Mouse (Mus musculus): ENCODE data around the gene Sorl1. TPM values are rescaled to one million over a fixed set of nuclear protein-coding genes. Genes with fewer than 3 reads are reported as not detected.
A peak's percentile ranks its signal among the peaks of the same experiment; 100 is the strongest.

Sorl1 gene
- 7.4 and 7.6 TPM in 2 replicates for polyA plus RNA-seq (2014; fragmentation: Nextera tagmentation; extraction: Ambion mirVana)

DNA sequence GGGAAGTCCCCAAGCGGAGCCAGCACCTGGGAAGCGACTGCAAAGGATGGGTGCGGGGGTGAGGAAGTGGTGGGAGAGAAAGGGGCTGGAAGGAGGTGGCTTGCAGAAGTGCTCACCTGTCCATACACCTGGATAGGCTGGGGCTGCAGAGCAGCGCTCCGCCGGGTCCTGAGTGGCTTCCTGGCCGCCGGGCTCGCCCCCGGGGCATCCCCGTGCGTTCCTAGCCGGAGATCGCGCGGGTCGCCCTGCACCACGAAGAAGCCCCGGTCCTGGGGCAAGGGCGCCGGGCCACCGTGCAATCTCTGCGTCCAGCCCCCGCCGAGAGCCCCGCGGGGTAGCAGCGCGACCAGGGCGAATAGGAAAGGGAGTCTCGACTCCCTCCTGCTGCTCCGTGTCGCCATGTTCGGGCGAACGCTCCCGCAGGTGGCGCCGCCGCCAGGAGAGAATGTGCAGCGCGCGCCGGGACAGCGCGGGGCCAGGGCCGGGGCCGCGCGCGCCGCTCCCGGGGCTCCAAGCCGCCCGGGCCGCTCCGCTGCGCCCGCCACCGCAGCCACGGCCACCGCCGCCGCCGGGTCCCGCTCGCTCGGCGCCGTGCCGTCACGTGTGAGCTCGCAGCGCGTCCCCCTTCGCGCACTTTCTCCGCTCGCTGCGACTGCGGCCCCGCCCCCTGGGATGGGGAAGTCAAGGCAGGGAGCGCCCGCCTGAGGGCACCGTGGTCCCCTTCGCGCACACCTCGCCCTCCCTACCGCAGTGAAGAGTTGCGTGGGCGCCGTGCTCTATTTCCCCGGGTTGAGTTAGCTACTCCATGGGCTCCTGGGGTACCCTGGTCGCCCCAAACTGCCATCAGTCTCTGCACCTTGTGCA, at the start of gene Sorl1:
Gene Sorl1 (minus strand): TSS at position 585 of the 864 bp plus-strand sequence.
- peak within 1 kb of the TSS; percentile 99 for H3K4me2 ChIP-seq (replicated peaks; ENCODE audit: low read depth, low read length)
- DNase-seq (ENCODE audit: low spot score): peak; percentile 81
- peaks cover 7% of the 10 kb centered on the region for H3K27me3 ChIP-seq (ENCODE audit: control insufficient read depth, insufficient read depth, low read length)
- H3K36me3 ChIP-seq (ENCODE audit: control insufficient read depth, insufficient read depth, low read length): no peaks in the 10 kb centered on the region
- H3K4me3 ChIP-seq (ENCODE audit: low read depth, low read length): peak within 1 kb of the TSS; percentile 71
- H3K9ac ChIP-seq (ENCODE audit: low read depth, low read length): peak within 1 kb of the TSS; percentile 85
- ATAC-seq (ENCODE audit: low FRiP score): peak; percentile 87
- 2% methylated on average over 65 of the region's 94 CpGs for WGBS
- H3K4me1 ChIP-seq (replicated peaks; ENCODE audit: control insufficient read depth, insufficient read depth, low read length): no peaks in the 10 kb centered on the region; the same call in 1 of the 2 replicates
- no peaks in the 10 kb centered on the region for H3K9me3 ChIP-seq (ENCODE audit: control insufficient read depth, low read length)
- peak within 1 kb of the TSS; percentile 55; the same call in 1 of the 2 replicates for H3K27ac ChIP-seq (ENCODE audit: low read depth, low read length)

DNA sequence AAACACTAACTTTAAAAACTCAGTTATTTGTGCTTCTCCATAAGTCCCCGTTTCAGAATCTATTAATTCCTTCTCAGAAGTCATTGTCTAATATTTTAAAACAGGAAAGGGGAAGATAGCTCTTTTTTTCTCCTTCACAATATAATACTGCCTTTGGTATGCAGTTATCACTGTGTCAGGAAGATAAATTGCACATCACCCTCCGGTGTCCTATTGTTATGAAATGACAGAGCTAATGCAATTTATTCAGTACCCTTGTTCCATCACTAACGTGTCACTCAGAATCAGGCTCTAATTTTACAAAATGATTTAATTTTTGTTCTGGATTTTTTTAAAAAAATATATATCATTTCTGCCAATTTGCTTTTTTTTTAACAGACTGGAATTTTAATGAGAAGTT, 49.7 kb upstream of the Sorl1 start:
- WGBS: 75% methylated on average over 3 of the region's 3 CpGs
- DNase-seq (ENCODE audit: low spot score) (no peak), ATAC-seq (ENCODE audit: low FRiP score) (no peak)
- Histone ChIP-seq H3K4me2 (replicated peaks; ENCODE audit: low read depth, low read length) (no peak overlapping the region), H3K9ac (ENCODE audit: low read depth, low read length) (no peak overlapping the region), H3K27ac (ENCODE audit: low read depth, low read length) (no peak overlapping the region), H3K36me3 (ENCODE audit: control insufficient read depth, insufficient read depth, low read length) (no peaks in the 10 kb centered on the region), H3K27me3 (ENCODE audit: control insufficient read depth, insufficient read depth, low read length) (no peaks in the 10 kb centered on the region), H3K4me1 (replicated peaks; ENCODE audit: control insufficient read depth, insufficient read depth, low read length) (no peaks in the 10 kb centered on the region), H3K9me3 (ENCODE audit: control insufficient read depth, low read length) (no peaks in the 10 kb centered on the region), H3K4me3 (ENCODE audit: low read depth, low read length) (no peak overlapping the region)

DNA sequence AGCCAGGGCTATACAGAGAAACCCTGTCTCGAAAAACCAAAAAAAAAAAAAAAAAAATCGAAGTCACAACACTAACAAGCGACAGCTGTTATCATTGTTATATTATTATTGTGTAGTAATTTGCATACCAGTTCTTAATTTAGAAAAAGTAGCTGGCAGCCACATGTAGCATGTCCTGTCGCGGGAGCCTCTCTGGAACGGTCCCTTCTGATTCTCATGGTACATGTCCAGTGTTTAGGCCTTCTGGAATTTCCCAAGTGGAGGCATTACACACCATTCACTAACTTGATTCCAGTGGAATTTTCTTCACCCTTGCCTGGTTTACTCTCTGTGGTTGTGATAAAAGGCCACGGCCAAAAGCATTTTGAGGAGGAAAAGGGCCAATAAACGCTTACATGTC, 45.4 kb upstream of the Sorl1 start:
- H3K36me3 ChIP-seq (ENCODE audit: control insufficient read depth, insufficient read depth, low read length): no peaks in the 10 kb centered on the region
- WGBS: 93% methylated on average over 8 of the region's 8 CpGs
- no peak overlapping the region for H3K9ac ChIP-seq (ENCODE audit: low read depth, low read length)
- H3K4me1 ChIP-seq (replicated peaks; ENCODE audit: control insufficient read depth, insufficient read depth, low read length): no peaks in the 10 kb centered on the region
- H3K9me3 ChIP-seq (ENCODE audit: control insufficient read depth, low read length): no peaks in the 10 kb centered on the region
- ATAC-seq (ENCODE audit: low FRiP score) (no peak), DNase-seq (ENCODE audit: low spot score) (no peak)
- H3K27me3 ChIP-seq (ENCODE audit: control insufficient read depth, insufficient read depth, low read length): no peaks in the 10 kb centered on the region
- H3K4me2 ChIP-seq (replicated peaks; ENCODE audit: low read depth, low read length): no peak overlapping the region
- H3K27ac ChIP-seq (ENCODE audit: low read depth, low read length): no peak overlapping the region
- H3K4me3 ChIP-seq (ENCODE audit: low read depth, low read length): no peak overlapping the region

DNA sequence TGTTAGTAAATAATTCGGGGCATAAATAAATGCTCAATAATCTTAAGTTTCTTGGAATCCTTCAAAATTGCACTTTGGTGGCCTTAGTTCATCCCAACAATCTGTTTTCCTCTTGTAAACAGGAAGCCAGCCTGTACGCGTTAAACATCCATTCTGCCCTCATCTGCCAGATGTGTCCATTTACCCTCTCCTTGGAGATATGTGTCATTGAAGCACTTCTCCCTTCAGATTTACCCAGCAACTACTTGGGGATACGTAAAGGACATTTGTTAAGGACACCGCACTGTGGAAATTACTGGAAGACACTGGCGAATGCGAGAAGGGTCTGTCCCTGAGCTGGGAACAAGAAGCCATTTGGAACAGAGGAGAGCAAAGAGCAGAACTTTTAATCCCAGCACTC, 44.9 kb upstream of the Sorl1 start:
- ATAC-seq (ENCODE audit: low FRiP score) (no peak), DNase-seq (ENCODE audit: low spot score) (no peak)
- WGBS: 97% methylated on average over 7 of the region's 7 CpGs
- no peaks in the 10 kb centered on the region for H3K9me3 ChIP-seq (ENCODE audit: control insufficient read depth, low read length)
- H3K27me3 ChIP-seq (ENCODE audit: control insufficient read depth, insufficient read depth, low read length): no peaks in the 10 kb centered on the region
- no peak overlapping the region for H3K9ac ChIP-seq (ENCODE audit: low read depth, low read length)
- H3K4me3 ChIP-seq (ENCODE audit: low read depth, low read length): no peak overlapping the region
- H3K27ac ChIP-seq (ENCODE audit: low read depth, low read length): no peak overlapping the region
- H3K4me1 ChIP-seq (replicated peaks; ENCODE audit: control insufficient read depth, insufficient read depth, low read length): no peaks in the 10 kb centered on the region
- no peak overlapping the region for H3K4me2 ChIP-seq (replicated peaks; ENCODE audit: low read depth, low read length)
- H3K36me3 ChIP-seq (ENCODE audit: control insufficient read depth, insufficient read depth, low read length): no peaks in the 10 kb centered on the region

DNA sequence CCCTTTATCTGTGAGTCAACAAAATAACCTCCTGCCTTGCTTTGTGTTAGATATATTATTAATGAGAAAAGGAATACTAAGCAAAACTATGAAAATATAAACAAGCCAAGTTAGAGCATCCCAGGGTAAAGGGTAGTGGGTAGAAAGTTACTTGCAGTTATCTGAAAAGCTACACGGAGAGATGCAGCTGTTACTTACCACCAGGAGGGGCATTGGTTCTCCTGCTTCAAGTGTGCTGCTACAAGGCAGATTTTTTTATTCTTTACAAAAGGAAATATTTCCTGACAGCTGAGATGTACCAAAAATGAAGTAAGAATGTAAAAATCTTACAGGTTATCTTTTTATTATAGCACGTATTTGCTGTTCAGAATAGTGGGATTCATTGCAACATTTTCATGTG, 40.8 kb upstream of the Sorl1 start:
- Histone ChIP-seq H3K27ac (ENCODE audit: low read depth, low read length) (no peak overlapping the region), H3K9ac (ENCODE audit: low read depth, low read length) (no peak overlapping the region), H3K9me3 (ENCODE audit: control insufficient read depth, low read length) (no peaks in the 10 kb centered on the region), H3K4me1 (replicated peaks; ENCODE audit: control insufficient read depth, insufficient read depth, low read length) (no peaks in the 10 kb centered on the region), H3K27me3 (ENCODE audit: control insufficient read depth, insufficient read depth, low read length) (no peaks in the 10 kb centered on the region), H3K4me3 (ENCODE audit: low read depth, low read length) (no peak overlapping the region), H3K36me3 (ENCODE audit: control insufficient read depth, insufficient read depth, low read length) (no peaks in the 10 kb centered on the region), H3K4me2 (replicated peaks; ENCODE audit: low read depth, low read length) (no peak overlapping the region)
- no peak for ATAC-seq (ENCODE audit: low FRiP score)
- WGBS: 86% methylated on average over 2 of the region's 2 CpGs
- no peak for DNase-seq (ENCODE audit: low spot score)

DNA sequence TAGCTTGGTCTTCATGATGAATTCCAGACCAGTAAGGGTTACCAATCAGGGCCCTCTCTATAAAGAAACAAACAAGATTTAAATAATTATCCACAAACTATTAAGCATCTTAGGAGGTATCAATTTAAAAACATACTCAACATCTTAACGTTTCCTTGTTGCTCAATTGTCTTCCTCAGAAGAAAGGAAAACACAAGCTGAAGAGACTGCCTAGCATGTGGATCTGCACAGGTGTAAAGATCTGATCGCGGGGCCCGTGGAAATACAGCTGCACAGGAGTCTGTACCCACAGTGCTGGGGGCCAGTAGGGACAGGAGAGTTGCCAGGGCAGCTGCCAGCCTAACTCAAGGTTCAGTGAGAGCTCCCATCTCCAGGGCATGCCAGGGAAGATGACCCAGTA, 38.9 kb upstream of the Sorl1 start:
- H3K4me1 ChIP-seq (replicated peaks; ENCODE audit: control insufficient read depth, insufficient read depth, low read length): no peaks in the 10 kb centered on the region
- H3K4me2 ChIP-seq (replicated peaks; ENCODE audit: low read depth, low read length): no peak overlapping the region
- H3K9me3 ChIP-seq (ENCODE audit: control insufficient read depth, low read length): no peaks in the 10 kb centered on the region
- no peak overlapping the region for H3K9ac ChIP-seq (ENCODE audit: low read depth, low read length)
- ATAC-seq (ENCODE audit: low FRiP score): no peak
- H3K4me3 ChIP-seq (ENCODE audit: low read depth, low read length): no peak overlapping the region
- WGBS: 85% methylated on average over 4 of the region's 4 CpGs
- H3K27me3 ChIP-seq (ENCODE audit: control insufficient read depth, insufficient read depth, low read length): no peaks in the 10 kb centered on the region
- H3K36me3 ChIP-seq (ENCODE audit: control insufficient read depth, insufficient read depth, low read length): no peaks in the 10 kb centered on the region
- no peak for DNase-seq (ENCODE audit: low spot score)
- no peak overlapping the region for H3K27ac ChIP-seq (ENCODE audit: low read depth, low read length)

DNA sequence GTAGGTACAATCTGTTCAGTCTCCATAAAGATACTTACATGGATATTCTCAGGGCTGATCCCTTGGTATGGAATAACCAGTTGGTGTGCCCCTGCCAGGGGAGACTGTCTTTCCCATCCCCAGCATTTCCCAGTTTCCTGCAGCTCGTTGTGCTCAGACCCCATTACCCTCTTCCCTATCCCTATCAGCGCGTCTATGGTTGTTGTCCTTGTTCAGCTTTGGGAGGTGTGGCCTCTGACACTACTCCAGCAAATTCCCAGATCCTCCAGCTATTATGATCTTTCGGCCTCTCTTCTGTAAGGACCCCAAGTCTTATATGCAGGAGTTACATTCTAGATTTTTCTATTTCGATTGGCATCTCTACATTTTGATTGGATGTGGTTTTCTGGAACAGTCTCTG, 35.3 kb upstream of the Sorl1 start:
- no peaks in the 10 kb centered on the region for H3K4me1 ChIP-seq (replicated peaks; ENCODE audit: control insufficient read depth, insufficient read depth, low read length)
- H3K27me3 ChIP-seq (ENCODE audit: control insufficient read depth, insufficient read depth, low read length): no peaks in the 10 kb centered on the region
- H3K4me3 ChIP-seq (ENCODE audit: low read depth, low read length): no peak overlapping the region
- DNase-seq (ENCODE audit: low spot score) (no peak), ATAC-seq (ENCODE audit: low FRiP score) (no peak)
- H3K9ac ChIP-seq (ENCODE audit: low read depth, low read length): no peak overlapping the region
- no peaks in the 10 kb centered on the region for H3K9me3 ChIP-seq (ENCODE audit: control insufficient read depth, low read length)
- no peak overlapping the region for H3K4me2 ChIP-seq (replicated peaks; ENCODE audit: low read depth, low read length)
- WGBS: 78% methylated on average over 5 of the region's 5 CpGs
- no peak overlapping the region for H3K27ac ChIP-seq (ENCODE audit: low read depth, low read length)
- no peaks in the 10 kb centered on the region for H3K36me3 ChIP-seq (ENCODE audit: control insufficient read depth, insufficient read depth, low read length)

DNA sequence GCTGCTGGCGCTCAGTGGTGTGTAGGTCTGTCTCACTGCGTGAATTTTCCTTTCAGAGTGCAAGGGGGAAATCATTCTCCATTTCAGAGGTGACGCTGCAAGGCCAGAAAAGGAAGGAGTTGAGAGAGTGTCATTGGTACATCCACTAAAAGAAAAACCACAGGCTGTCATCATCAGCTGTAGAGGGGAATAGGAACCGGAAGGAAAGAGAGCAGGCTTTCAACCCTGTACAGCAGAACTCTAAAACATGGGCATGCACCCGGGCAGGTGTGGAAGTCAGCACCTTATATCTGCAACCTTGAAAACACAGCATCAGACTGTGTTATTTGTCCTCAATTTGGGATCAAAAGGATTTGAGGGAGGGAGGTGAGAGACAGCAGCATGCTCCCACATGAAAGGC, 34.6 kb upstream of the Sorl1 start:
- Histone ChIP-seq H3K9me3 (ENCODE audit: control insufficient read depth, low read length) (no peaks in the 10 kb centered on the region), H3K9ac (ENCODE audit: low read depth, low read length) (no peak overlapping the region), H3K4me3 (ENCODE audit: low read depth, low read length) (no peak overlapping the region), H3K27ac (ENCODE audit: low read depth, low read length) (no peak overlapping the region), H3K27me3 (ENCODE audit: control insufficient read depth, insufficient read depth, low read length) (no peaks in the 10 kb centered on the region), H3K4me2 (replicated peaks; ENCODE audit: low read depth, low read length) (no peak overlapping the region), H3K36me3 (ENCODE audit: control insufficient read depth, insufficient read depth, low read length) (no peaks in the 10 kb centered on the region), H3K4me1 (replicated peaks; ENCODE audit: control insufficient read depth, insufficient read depth, low read length) (no peaks in the 10 kb centered on the region)
- ATAC-seq (ENCODE audit: low FRiP score) (no peak), DNase-seq (ENCODE audit: low spot score) (no peak)
- 75% methylated on average over 5 of the region's 5 CpGs for WGBS

DNA sequence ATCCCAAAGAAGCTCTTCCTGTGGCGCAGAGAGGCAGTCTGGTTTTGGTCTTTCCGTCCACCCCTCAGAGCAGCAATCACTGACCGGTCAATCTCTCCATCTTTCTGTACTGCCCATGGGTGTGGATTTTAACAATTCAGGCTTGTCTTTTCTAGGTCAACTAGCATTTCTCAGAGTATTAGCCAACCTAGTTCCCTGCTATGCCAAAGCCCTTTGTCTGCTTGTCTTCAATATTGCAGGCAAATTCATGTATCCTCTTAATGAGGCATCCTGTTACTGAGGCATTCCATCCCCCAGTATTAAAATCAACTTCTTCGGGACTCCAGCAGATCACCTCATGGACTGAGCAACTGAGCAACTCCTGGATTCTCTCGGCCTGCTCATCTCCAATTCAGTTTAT, 33.9 kb upstream of the Sorl1 start:
- ATAC-seq (ENCODE audit: low FRiP score) (no peak), DNase-seq (ENCODE audit: low spot score) (no peak)
- no peak overlapping the region for H3K27ac ChIP-seq (ENCODE audit: low read depth, low read length)
- no peak overlapping the region for H3K4me2 ChIP-seq (replicated peaks; ENCODE audit: low read depth, low read length)
- H3K9me3 ChIP-seq (ENCODE audit: control insufficient read depth, low read length): no peaks in the 10 kb centered on the region
- H3K27me3 ChIP-seq (ENCODE audit: control insufficient read depth, insufficient read depth, low read length): no peaks in the 10 kb centered on the region
- no peak overlapping the region for H3K9ac ChIP-seq (ENCODE audit: low read depth, low read length)
- no peak overlapping the region for H3K4me3 ChIP-seq (ENCODE audit: low read depth, low read length)
- WGBS: 93% methylated on average over 5 of the region's 5 CpGs
- H3K36me3 ChIP-seq (ENCODE audit: control insufficient read depth, insufficient read depth, low read length): no peaks in the 10 kb centered on the region
- H3K4me1 ChIP-seq (replicated peaks; ENCODE audit: control insufficient read depth, insufficient read depth, low read length): no peaks in the 10 kb centered on the region
